Mouse (Mus musculus) lung, adult 2 months (tissue): ENCODE measurements around the gene Shld1.

Experiments
- CTCF ChIP-seq: fragments of 200-500 bp; IDR thresholded peaks from 2 replicates; pipeline ENCODE4 v1.5.1; 2011; ENCODE audit warnings: mild to moderate bottlenecking, low read length, control low read depth; ENCODE audit not compliant: insufficient read depth
- POLR2A ChIP-seq: fragments of 200-500 bp; IDR thresholded peaks from 2 replicates; pipeline ENCODE4 v1.6.1; 2011; ENCODE audit warnings: low read depth, mild to moderate bottlenecking, control low read depth, low read length, borderline replicate concordance; ENCODE audit errors: extremely low read depth

- TF ChIP-seq CTCF (no peak), POLR2A (no peak)
These were observed 34.3 kb upstream of the Shld1 start for GRCm38 (mm10) chr2:132652476-132652875.
